Mouse (Mus musculus) adrenal gland, postnatal 10 days (tissue): ENCODE measurements around the gene Smg9. TPM values are rescaled to one million over a fixed set of nuclear protein-coding genes. Genes with fewer than 3 reads are reported as not detected.
"Not testable (repeated sequence)": the region's sequence is repeated elsewhere in the genome, so short reads cannot be mapped to it uniquely, and the experiment has no call there.

ENCODE experiments used
- DNase-seq: peaks from one replicate; pipeline ENCODE4 v3.0.0; 2021; ENCODE audit warnings: mixed read lengths
- total RNA-seq, 2 experiments: library from RNA; stranded (reverse); gene quantifications; 2 replicates each; pipeline ENCODE4 v1.2.3; 2021

The Smg9 gene
- total RNA-seq, 2 experiments from 2014 or later, result 19.5 to 24.1 TPM

DNA sequence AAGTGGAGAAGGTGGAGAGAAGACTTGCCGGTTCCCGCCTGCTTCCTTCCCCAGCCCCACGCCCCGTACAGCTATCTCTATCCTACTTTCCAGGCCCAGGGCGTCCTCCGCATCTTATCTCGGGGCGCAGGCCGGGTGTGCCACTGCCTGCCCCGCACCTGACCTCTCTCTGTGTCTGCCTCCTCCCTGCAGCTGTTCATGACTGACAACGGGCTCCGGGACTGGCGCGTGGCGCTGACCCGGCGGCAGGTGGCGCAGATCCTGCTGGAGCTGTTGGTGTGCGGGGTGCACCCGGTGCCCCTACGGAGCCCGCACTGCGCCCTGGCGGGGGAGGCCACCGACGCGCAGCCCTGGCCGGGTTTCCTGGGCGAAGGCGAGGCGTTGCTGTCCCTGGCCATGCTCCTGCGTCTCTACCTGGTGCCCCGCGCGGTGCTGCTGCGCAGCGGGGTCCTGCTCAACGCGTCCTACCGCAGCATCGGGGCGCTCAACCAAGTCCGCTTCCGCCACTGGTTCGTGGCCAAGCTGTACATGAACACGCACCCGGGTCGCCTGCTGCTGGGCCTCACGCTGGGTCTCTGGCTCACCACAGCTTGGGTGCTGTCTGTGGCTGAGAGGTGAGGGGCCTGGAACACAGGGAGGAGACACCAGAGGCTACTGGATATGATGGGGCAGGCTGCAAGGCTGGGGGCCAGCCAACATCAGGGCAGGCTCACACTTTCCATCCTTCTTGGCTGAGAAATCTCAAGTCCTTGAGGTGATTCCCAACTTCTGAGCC lies 22.1 kb upstream of the Smg9 start:
- DNase-seq, result peak; percentile 67

DNA sequence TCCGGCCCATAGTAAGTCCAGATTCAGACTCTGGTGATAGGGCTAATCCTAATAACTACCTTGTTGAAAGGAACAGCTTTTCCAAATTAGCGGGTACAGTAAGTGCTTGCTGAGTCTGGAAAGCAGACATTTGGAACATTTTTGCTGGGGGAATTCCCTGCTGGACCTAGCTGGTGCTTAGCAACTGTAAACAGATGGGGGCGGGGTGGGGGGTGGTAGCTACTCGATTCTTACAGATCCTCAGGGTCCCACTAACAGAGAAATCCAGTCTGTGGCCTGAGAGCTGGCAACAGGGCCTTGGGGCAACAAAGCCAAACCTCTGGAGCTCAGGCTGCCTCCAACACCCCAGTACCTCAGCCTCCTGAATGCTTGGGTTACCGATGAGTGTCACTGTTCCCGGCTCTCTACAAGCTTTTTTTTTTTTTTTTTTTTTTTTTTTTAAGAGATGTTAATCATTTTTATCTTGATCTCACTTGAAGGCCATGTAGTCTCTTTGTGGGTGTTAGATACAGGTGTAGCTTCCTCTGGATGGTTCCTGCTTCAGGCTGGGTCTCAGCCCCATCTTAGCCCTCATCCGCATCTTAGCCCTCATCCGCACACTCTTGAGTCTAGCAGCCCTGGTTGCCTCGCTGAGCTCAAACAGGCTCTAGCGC lies 21.2 kb upstream of the Smg9 start:
- no peak for DNase-seq

DNA sequence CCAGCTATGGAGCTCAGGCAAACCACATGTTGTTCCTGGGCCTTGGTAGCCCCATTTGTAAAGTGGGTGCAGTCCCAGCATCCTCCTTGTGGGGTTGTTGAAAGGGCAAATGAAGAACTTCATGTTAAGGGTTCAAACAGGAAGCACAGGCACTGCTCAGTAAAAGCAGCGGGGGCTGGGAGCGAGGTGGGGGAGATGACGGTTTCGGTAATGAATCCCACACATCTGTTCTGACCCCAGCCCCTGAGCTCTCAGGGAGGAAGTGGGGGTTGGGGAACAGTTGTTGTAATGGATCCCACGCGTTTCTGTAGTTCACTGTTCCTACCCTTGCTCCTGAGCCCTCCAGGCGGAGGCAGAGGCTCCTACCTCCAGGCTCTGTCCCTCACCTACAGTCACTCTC lies 19.5 kb upstream of the Smg9 start:
- DNase-seq, result no peak

DNA sequence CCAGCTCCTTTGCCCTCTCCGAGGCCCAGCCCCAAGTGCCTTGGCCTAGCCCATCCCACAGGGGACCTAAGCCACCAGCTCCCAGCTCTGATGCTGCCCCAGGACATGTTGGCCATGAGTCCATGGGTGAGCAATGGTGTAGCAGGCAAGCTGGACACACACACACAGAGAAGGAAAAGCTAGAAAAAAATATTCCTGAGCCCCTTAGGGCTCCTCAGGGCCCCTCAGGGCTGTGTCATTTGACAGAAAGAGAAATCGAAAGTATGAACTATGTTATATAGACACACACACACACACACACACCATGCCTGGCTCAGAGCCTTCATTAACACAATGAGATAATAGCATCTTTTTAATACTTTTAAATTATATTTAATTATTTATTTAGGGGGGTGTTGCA lies 19.0 kb upstream of the Smg9 start:
- DNase-seq, result no peak

DNA sequence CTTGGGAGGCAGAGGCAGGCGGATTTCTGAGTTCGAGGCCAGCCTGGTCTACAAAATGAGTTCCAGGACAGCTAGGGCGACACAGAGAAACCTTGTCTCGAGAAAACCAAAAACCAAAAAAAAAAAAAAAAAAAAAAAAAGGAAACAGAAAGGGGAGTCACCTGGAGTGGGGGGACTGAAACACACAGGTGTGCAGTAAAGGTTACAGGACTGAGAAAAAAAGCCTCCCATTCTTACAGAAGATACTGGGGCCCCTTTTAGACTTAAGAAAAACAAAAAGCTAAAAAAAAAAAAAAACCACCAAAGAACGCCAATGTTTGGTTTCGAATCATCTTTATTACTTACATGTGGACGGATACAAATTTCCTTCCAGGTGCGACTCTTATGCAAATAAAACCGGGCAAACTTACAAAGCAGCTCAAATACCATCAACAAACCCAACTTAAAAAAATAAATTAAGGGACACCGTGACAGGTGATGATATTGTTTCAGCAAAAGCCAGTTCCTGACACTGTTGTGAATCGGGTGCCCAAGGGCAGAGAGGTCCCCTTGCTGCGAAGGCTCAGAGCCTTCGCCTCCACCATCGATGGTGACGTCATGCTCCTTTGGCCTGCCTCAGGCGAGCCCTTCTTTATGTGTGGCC lies 16.6 kb upstream of the Smg9 start:
- DNase-seq, result no peak

DNA sequence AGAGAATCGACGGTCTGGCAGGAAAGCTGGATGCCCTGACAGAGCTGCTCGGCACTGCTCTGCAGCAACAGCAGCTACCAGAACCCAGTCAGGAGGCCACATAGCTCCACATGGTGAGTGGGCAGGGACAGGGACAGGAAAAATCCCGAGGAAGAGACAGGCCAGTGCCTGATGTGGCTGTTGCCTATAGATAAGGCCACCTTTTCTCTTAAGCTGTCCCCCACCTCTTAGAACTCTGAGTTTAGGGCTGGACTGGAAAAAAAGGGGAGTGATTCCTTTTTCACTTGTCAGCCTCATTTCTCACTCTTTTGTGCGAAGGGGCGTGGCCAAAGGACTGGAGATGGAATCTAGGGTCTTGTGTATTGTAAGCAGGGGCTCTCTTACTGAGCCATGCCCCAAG lies 15.3 kb upstream of the Smg9 start:
- no peak for DNase-seq

DNA sequence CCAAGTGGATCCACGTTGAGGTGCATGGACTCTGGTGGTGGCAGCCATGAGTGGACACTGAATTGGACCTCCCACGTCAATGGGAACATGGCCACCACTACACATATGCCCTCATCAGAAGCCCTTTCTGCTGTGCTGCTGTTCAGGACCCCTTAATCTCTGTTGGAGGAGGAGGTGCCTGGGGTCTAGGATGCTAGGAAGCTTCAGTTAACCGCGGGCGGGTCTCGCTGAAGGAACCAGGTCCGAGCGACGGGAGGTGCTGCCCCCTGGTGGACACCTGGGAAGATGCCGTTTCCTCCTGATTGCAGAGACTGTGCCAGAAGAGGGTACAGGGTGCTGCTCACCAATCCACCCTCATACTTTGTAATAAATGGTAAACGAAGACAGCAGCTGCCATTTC lies 14.6 kb upstream of the Smg9 start:
- DNase-seq, result peak; percentile 87

DNA sequence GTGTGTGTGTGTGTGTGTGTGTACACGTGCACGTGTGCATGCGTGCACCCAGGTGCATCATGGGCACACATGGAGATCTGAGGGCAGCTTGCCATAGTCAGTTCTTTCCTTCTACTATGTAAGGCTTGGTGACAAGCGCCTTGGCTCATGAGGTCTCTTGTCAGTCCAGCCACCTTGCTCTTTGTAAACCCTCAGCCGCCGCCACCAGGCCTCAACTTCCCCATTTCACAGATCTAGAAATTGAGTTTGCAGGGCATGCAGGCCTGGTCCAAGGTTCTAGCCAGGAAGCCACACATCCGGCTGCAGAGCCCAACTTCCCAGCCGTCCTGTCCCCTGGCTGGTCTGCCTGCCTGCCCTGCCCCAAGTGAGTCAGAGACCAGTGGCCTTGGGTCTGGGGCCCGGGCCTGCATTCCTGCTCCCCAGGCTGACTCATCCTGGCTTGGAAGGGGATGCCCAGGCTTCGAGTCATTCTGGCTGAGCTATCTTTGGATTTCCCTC lies 12.3 kb upstream of the Smg9 start:
- peak; percentile 87 for DNase-seq

DNA sequence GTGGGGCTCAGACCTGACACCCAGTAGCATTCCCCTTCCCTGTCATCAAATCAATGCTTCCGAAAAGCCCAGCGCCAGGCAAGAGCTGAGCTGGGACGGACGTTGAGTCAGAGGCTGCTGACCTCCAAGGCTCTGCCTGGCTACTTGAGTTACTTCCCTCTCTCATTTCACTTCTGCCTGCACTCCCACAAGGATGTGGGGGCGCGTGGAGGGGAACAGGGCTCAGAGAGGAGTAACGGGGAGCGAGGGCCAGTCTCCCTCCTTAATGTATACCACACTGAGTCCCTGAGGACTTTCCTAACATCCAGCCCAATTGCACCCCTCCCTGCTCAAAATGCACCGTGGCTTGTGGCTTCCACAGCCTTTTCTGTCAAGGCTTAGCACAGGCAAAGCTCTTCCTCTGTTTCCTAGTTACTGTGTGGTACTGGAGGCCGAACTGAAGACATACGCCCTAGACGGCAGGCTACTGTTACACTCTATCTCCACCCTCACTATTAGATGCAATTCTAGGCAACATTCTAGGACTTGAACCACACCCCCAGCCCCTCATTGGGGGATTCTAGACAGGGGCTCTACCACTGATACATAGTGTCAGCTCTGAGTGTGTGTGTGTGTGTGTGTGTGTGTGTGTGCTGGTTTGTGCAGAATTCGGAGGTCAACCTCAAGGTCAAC lies 9.8 kb upstream of the Smg9 start:
- DNase-seq, result peak; percentile 27

DNA sequence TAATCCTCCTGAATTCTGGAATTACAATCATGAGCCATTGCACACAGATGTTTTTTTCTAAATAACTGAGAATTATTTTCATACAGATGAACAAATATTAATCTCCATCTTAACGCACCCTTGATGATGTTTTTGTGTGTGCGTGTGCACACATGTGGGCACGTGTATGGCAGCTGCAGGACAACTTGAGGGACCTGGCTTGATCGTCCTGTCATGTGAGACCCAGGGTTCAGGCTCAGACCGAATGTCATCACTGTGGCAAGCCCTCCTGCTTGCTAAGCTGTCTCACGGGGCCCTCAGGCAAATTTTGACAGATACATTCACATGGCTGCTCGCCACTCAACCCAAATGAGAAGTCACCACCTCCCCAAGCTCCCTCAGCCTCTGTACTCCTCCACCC lies 8.9 kb upstream of the Smg9 start:
- DNase-seq, result no peak

DNA sequence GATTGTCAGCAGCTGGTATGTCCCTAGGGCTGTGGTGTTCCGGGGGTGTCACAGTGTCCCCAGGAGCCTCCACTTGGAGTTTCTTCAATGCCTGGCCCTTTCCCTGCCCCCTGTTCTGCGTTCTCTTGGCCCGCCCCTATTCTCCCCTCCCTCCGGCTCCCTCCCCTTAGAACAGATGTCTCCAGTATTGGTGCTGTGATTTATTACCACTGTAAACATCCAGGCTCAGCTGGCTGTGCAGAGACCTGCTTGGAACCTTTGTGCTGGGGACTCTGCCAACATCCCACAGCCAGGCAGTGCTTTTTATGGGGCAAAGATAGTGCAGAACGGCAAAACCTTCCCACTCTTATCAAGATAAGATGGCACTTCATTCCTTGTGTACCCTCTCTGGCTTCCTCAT lies 8.3 kb upstream of the Smg9 start:
- no peak for DNase-seq

DNA sequence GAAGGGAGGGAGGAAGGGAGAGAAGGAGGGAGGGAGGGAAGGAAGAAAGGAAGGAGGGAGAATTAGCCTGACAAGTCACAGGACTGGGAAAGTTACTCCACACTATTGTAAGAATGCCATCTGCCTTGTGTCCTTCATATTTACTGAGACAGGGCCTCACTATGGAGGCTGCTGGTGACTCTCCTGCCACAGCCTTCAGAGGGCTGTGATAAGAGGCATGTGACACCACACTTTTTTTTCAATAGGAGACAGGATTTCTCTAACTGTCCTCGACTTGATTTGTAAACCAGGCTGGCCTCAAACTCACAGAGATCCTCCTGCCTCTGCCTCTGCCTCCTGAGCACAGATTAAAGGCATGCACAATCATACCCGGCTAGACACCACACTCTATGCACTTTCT lies 7.7 kb upstream of the Smg9 start:
- DNase-seq, result no peak

DNA sequence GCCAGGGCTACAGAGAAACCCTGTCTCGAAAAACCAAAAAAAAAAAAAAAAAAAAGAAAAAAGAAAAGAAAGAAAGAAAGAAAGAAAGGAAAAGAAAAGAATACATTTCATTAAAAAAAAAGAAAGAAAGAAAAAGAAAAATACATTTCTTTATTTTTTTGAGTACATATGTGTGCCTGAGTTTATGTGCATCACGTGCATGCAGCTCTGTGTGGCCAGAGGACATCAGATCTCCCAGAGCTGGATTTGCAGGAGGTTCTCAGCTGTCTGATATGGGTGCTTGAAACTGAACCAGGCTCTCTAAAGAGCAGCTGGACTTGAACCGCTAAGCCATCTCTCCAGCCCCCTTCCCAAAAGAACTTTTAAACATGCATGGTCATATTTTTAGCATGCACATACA lies 5.4 kb upstream of the Smg9 start:
- DNase-seq, result no peak

DNA sequence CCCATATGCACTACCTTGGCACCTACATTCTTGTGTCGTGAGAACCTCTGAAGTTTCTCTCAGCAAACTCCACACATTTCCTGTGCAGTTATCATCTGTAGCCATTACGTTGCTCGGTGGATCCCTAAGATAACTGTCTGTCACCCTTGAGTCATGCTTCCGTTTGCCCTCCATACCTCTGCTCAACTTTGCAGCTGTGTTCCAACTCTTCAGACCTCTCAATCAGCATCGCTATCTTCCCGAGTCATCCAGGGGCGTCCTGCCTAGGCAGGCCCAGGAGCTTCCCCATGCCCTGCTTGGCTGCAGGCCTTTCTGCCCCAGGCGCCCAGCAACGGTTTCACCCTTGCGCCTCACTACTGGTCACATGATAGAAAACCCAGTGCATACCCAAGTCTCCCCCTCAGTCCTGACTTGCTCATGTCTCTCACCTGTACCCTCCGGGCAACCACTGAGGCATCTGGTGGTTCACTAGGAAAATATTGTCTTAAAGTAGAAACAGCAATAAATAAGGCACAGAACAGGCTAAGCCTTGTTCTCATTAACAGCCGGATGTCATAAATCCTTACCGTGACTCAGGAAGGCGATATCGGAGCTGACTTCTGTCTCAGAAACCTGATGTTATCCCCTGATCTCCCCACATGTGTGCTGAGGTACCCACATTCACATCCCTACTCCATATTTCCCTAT lies 4.8 kb upstream of the Smg9 start:
- DNase-seq, result no peak

DNA sequence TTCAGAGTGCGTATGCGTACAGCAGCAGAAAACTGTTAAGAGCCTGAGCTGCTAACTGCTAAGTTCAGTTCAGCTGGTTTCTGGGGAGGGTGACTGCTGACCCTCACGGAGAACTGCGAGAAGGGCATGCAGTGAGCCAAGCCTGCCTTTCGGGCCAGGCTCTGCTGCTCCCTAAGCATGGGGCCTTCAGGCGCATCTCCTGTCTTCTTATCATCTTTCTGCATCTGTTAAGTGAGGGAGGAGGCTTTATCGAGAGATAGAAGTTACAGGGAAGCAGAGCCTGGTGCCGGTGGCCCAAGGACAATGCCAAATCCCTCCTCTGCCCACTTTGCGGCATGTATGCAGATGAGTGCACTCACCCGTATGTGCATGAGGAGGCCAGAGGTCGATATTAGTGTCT lies 2.6 kb upstream of the Smg9 start:
- no peak for DNase-seq

DNA sequence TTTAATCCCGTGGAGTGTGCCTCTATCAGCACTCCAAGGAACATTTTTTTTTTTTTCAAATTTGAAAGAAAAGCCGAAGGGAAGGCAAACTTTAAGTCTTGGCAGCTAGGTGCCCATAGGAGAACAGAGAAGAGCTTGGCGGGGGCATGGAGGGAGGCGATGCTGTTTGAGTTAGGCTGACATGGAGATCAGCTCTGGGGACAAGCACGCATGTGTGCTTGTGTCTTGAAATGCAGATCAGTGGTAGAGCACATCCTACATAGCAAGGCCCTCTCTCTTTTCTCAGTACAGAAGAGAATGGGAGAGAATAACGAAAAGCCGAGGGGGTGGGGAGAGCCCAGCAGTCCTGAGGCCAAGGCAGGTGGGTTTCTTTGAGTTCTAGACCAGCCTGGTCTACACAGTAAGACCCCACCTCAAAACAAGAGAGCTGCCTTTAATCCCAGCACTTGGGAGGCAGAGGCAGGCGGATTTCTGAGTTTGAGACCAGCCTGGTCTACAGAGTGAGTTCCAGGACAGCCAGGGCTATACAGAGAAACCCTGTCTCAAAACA lies 980 bp upstream of the Smg9 start:
- no peak for DNase-seq

DNA sequence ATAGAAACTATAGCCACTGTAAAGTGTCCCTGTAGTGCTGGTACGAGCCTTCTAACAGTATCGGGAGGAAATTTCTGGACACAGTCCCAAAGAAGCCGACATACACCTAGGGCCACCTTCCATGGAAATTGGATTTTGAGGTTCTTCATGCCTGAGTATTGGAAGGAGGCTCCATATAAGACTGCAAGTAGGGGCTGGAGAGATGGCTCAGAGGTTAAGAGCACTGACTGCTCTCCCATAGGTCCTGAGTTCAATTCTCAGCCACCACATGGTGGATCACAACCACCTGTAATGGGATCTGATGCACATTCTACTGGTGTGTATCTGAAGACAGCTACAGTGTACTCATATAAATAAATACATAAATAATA lies 648 bp downstream of the Smg9 start:
- no peak for DNase-seq

DNA sequence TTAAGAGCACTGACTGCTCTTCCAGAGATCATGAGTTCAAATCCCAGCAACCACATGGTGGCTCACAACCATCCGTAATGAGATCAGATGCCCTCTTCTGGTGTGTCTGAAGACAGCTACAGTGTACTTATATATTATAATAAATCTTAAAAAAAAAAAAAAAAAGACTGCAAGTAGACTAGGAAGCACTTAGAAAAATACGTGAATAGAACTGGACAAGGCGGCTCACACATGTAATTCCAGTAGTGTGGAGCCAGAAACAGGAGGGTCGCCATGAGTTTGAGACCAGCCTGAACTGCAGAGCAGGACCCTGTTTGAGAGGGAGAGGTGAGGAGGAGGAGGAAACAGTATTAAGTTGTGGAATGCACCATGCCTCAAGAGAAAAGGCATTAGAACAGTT lies 1.1 kb downstream of the Smg9 start:
- DNase-seq, result not testable (repeated sequence)

DNA sequence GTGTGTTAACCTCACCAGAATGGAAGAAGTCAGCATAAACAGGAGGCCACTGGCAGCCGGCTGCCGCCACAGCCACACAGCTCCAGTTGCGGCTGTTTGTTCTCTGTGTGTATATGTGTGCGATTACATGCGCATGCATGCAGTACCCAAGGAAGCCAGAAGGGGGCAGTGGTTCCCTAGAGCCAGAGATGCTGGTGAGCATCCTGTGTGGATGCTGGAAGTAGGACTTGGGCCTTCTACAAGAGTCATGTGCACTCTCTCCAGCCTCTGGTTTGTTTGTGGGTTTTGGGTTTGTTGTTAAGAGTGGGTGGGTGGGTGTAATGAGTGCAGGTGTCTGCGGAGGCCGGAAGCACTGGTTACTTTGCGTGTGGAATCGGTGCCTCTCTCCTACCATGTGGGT lies 3.4 kb downstream of the Smg9 start:
- DNase-seq, result no peak

DNA sequence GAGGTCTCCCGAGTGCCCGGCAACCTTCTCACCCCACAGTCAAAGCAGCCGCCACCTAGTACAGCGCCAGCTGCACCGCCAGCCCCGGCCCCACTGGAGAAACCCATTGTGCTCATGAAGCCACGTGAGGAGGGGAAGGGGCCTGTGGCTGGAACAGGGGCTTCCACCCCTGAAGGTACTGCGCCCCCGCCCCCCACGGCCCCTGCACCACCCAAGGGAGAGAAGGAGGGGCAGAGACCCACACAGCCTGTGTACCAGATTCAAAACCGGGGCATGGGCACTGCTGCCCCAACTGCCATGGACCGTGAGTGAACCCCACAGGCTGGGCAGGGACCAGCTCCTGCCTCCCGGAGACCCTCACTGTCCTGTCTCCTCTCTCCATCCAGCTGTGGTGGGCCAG lies 6.2 kb downstream of the Smg9 start:
- DNase-seq, result no peak

DNA sequence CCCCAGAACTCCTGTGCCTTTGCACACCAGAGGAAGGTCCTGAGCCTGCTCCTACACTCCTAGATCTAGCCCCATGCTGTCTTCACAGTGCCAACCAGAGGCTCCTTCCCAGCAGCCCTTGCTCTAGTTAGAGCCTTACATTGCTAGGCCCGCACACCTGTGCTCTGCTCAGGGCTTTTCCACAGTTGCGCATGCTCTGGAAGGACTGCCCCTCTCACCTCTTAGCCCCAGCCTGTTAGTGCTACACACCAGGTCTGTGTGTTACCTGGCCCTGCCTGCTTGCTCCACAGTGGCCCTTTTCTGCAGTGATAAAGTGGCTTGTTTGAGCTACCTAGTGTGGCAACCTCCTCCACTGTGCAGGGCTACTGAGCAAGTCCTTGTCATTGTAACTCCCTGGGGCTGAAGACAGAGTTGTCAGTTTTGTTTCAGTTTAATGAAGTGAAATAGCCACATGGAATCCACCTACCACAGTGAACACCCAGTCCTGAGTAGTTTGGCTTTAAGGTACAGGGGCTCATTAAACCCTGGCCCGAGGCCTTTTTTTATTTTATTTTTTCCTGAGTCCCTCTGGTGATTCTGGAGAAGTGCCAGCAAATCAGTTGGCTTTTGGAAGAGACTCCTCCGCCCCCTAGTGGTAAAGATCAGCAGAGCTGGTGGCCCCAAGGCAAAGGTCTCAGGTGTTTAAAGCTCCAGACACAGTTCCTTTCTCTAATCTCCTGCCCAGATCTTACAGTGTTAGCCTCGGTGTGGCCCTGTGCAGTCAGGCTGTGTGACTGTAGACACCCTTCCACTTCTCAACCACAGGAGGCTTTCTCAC lies 7.3 kb downstream of the Smg9 start:
- DNase-seq, result peak; percentile 81
